Comparison of ENCODE assay signal across 9 mouse cellular contexts in genomic region chr9:116041787-116042186, GRCm38 (mm10).
DNase-seq lines count a peak whose midpoint lies in the region; TF ChIP-seq lines count a peak whose summit lies in the region.
"Had no signal": no experiment of that assay in that cellular context is flagged by ENCODE, and none has a peak within 500 bp of the region (broad histone marks: within the 10 kb centered on the region; RNA-seq: fewer than 3 reads in every experiment).

No protein-coding gene starts in this region.

- H3ac ChIP-seq in C2C12 (ENCODE audit: control insufficient read depth, insufficient read length, low read depth) = no peak overlapping the region

- TF ChIP-seq CTCF in C2C12 (IDR thresholded peaks at IDR 0.05; ENCODE audit: control insufficient read depth, insufficient read depth, insufficient read length) = peak; percentile 51

- H3K79me3 ChIP-seq in C2C12 (ENCODE audit: low read depth) = no peaks in the 10 kb centered on the region

- no peaks in the 10 kb centered on the region for H3K4me1 ChIP-seq in heart, embryonic 10.5 days
- peaks cover 8% of the 10 kb centered on the region; the same call in 1 of the 2 replicates for H3K4me1 ChIP-seq in megakaryocyte, embryonic 14.5 days

- H3K27ac ChIP-seq in heart, embryonic 10.5 days = no peak overlapping the region

- H3K9me3 ChIP-seq in heart, embryonic 10.5 days = no peaks in the 10 kb centered on the region
- H3K9me3 ChIP-seq in megakaryocyte, embryonic 14.5 days = no peaks in the 10 kb centered on the region

- no peaks in the 10 kb centered on the region for H3K36me3 ChIP-seq in C2C12 (ENCODE audit: control insufficient read depth, insufficient read depth)
- no peaks in the 10 kb centered on the region for H3K36me3 ChIP-seq in heart, embryonic 10.5 days
- H3K36me3 ChIP-seq in megakaryocyte, embryonic 14.5 days (replicated peaks; ENCODE audit: low read length) = no peaks in the 10 kb centered on the region

- peak; percentile 77 for DNase-seq in adrenal gland, adult 2 months
- peak; percentile 67 for DNase-seq in embryo, embryonic 9.5 days (ENCODE audit: extremely low spot score)
- DNase-seq in heart, embryonic 10.5 days (ENCODE audit: low spot score) = peak; percentile 81
- DNase-seq in layer of hippocampus, postnatal 14 days (ENCODE audit: low spot score in 2 of 2) = peak; percentile 89 to 91
- peak; percentile 92 for DNase-seq in right cerebral cortex, postnatal 14 days
- DNase-seq in urinary bladder, postnatal 25 days (ENCODE audit: low spot score) = peak; percentile 85

- WGBS in heart, embryonic 10.5 days = 23% methylated on average over 3 of the region's 3 CpGs

- H3K79me2 ChIP-seq in C2C12 (ENCODE audit: control insufficient read depth, insufficient read depth) = no peaks in the 10 kb centered on the region

- H3K4me3 ChIP-seq in C2C12 (ENCODE audit: insufficient read depth, poor library complexity, severe bottlenecking) = no peak overlapping the region
- no peak overlapping the region for H3K4me3 ChIP-seq in heart, embryonic 10.5 days
- peak overlapping the region; percentile 14 for H3K4me3 ChIP-seq in megakaryocyte, embryonic 14.5 days (replicated peaks)
- H3K4me3 ChIP-seq: erythroblast, embryonic 14.5 days had no signal

- no peaks in the 10 kb centered on the region for H3K27me3 ChIP-seq in C2C12 (ENCODE audit: control insufficient read depth, insufficient read depth, insufficient read length)
- no peaks in the 10 kb centered on the region for H3K27me3 ChIP-seq in heart, embryonic 10.5 days (ENCODE audit: insufficient read depth, poor library complexity, severe bottlenecking)
- peaks cover 11% of the 10 kb centered on the region for H3K27me3 ChIP-seq in megakaryocyte, embryonic 14.5 days (replicated peaks)

TF ChIP-seq in C2C12, 6 proteins besides CTCF, POLR2A, EP300 and RAD21:
- TF ChIP-seq MYOG (IDR thresholded peaks at IDR 0.05; ENCODE audit: control insufficient read depth, extremely low read depth, insufficient read length) (no peak), CEBPB (IDR thresholded peaks at IDR 0.05; ENCODE audit: low read depth) (no peak), MYOD1 (IDR thresholded peaks at IDR 0.05; ENCODE audit: control insufficient read depth, insufficient read length, low read depth) (no peak), MAX (IDR thresholded peaks at IDR 0.05) (no peak), FOSL1 (IDR thresholded peaks at IDR 0.05; ENCODE audit: insufficient read depth, low read length, poor library complexity, severe bottlenecking) (no peak)
TF ChIP-seq in C2C12: peak in this region for 0.
